Mouse (Mus musculus) lung, postnatal 25 days (tissue): ENCODE data around the gene Coch.
A peak's percentile ranks its signal among the peaks of the same experiment; 100 is the strongest.
"Not testable (repeated sequence)": the region's sequence is repeated elsewhere in the genome, so short reads cannot be mapped to it uniquely, and the experiment has no call there.

Experiments used
- DNase-seq: peaks from one replicate; pipeline ENCODE4 v3.0.0; 2022; ENCODE audit warnings: low spot score

The Coch gene

GRCm38 (mm10) chr12:51641871-51642270 is 48.7 kb downstream of the Coch start:
- DNase-seq, result peak; percentile 24

- DNase-seq, result not testable (repeated sequence)
Measured at GRCm38 (mm10) chr12:51649401-51649800, 56.3 kb downstream of the Coch start.
